Mouse (Mus musculus): ENCODE results near the gene Dapk1.

Dapk1 gene

DNA sequence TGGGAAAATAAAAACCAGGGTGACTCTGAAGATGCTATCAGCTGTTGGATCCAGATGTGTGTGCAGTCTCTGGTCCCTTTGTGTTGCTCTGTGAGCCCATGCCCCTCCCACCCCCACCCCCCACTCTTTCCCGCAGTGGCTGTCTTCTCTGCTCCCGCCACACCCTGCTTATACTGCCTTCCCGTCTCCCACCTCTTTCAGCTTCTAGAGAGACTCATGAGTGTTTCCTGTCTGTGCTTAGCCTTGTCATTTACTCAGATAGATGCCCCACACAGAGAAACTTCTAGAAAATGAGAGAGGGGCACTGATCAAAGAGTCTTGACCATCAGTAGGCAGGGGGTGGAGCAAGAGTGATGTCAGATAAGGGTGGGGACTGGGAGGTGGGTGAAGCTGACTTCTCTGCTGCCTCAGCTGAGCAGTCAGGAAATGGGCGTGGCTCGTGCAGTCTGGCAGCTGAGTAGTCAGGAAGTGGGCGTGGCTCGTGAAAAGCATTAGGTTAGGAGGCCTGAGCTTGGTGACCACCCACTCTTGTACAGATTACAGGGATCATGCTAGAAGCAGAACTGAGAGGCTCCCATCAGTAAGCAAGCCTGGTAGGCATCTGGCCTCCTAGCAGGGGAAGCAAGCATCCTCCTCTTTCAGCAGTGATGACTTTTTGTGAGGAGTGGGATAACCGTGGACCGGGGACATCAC is 136.0 kb downstream of the Dapk1 start:
- DNase-seq (ENCODE audit: low spot score in 2 of 2): no peak

- peak; percentile 52 to 58 for DNase-seq (ENCODE audit: low spot score in 2 of 2)
Measured at GRCm38 (mm10) chr13:60738429-60738828, 136.7 kb downstream of the Dapk1 start.

DNA sequence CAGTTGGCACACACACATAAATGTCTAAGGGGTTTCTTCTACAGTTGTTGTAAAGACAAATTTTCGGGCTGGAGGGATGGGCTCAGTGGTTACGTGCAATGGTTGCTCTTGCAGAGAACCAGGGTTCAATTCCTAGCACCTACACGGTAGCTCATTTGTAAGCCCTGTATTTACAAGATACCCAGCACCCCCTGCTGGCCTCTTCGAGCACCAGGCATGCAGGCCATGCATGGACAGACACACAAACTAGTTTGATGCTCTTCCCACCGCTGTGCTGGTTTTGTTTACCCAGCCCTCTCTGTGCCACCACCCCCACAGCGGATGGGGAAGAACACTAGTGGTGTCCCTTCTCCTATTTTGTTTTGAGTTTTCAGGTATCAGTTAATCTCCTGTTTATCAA is 138.5 kb downstream of the Dapk1 start:
- DNase-seq (ENCODE audit: low spot score in 2 of 2): no peak

DNA sequence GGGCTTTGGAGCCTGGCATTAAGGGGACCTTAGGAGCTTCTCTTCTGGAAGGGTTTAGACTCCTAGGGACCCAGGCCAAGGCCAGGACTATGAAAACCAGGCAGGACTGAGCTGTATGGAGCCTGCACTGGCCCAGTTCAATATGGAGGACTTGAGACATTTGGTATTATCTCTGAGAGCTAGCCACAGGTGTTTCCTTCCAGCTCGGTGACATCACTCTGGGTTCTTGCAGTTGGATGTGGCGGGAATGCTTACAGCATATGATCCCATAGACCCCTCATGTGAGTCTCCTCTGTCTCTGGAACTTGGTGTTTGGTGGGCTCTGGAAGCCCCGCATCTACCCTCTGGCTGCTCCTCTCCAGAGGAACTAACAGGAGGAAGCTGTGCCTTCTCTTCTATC is 140.9 kb downstream of the Dapk1 start:
- DNase-seq (ENCODE audit: low spot score in 2 of 2): no peak

DNA sequence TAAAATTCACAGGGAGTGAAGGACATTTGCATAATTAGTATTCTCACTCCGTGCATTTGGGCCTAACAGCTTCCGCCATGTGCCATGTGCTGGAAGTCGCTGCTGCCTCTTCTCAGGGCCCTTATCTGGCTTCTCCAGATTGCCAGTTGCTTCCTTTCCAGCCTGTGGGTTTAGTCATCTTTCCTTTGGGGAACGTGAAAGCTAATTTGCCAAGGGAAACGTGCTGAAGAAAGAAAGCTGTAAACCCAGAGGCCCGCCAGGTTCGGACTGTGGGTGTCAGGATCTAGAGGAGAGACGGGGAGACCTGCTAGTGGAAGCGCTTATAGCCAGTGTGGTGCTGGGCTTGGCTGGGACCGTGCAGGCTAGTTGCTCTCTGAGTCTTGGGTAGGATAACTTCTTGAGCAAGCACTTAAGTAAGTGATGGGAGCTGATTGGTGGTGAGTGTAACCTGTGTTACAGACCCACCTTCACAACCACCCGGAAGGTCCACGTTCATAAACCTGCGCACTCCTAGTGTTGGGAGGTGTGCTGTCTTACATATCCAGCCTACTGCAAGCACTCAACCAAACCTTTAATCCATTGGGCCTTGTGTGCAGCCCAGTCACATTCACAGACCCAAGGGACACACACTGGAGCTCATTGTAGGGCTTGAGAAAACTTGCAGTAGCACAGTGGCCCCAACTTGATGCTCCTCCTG is 141.8 kb downstream of the Dapk1 start:
- no peak for DNase-seq (ENCODE audit: low spot score in 2 of 2)

- DNase-seq (ENCODE audit: low spot score in 2 of 2): peak; percentile 84 to 88
Measured at GRCm38 (mm10) chr13:60744078-60744460, 142.3 kb downstream of the Dapk1 start.

DNA sequence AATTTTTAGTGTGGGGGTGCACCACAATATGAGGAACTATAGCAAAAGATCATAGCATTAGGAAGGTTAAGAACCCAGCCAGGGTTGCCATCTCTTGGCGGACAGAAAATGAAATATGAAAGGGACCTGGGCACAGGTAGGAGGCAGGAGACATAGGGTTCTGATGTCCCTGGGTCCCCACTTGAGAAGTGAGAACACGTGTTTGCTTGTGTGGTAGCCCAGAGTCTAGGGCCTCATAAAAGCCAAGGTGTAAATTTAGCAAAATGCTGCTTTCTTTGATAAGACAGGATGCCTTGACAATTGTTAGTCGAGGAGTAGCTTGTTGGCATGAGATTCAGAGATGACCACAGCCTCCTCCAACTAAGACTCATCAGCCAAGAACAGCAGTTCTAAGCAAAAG is 143.0 kb downstream of the Dapk1 start:
- DNase-seq (ENCODE audit: low spot score in 2 of 2): no peak

DNA sequence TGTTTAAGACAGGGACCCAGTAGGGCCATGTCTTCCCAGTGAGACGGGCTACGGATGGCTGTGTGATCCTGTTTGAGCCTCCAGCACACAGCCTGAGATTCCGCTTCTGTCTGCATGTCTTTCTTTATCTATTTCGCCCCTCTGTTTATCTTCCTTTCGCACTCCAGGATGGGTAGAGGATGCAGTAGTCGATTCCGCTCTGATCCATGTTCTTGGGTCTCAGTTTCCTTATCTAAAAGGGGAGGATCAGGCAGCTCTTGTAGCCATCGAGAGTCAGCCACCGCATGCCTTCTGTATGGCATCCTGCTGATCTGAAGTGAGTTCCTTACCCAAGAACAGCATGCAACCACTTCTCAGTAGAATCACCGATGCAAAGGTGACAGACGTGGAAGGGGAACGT is 143.6 kb downstream of the Dapk1 start:
- no peak for DNase-seq (ENCODE audit: low spot score in 2 of 2)

- no peak for DNase-seq (ENCODE audit: low spot score in 2 of 2)
Measured at GRCm38 (mm10) chr13:60746271-60746670, 144.5 kb downstream of the Dapk1 start.

GRCm38 (mm10) chr13:60747201-60747600 is 145.5 kb downstream of the Dapk1 start:
- DNase-seq (ENCODE audit: low spot score in 2 of 2): no peak

- DNase-seq (ENCODE audit: low spot score in 2 of 2): no peak
Measured at GRCm38 (mm10) chr13:60748556-60748955, 146.8 kb downstream of the Dapk1 start.

- no peak for DNase-seq (ENCODE audit: low spot score in 2 of 2)
Measured at GRCm38 (mm10) chr13:60750930-60751329, 149.2 kb downstream of the Dapk1 start.

DNA sequence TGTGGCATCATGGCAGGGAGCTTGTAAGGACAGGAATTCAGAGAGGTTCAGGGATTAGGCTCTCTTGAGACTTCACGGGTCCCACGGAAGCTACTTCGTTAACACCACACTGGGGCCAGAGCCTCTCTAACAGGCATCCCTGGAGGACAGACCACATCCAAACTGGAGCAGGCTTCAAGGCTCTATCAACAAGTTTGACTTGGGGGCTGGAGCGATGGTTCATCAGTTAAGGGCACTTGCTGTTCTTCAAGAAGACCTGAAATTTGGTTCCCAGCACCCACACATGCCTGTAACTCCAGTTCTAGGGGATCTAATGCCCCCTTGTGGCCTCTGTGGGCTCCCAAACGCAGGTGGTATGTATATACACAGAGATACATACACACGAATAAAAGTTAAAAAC is 151.5 kb downstream of the Dapk1 start:
- DNase-seq (ENCODE audit: low spot score in 2 of 2): no peak

GRCm38 (mm10) chr13:60755251-60755650 is 153.5 kb downstream of the Dapk1 start:
- DNase-seq (ENCODE audit: low spot score in 2 of 2): no peak

- DNase-seq (ENCODE audit: low spot score in 2 of 2): no peak
Measured at GRCm38 (mm10) chr13:60757292-60757691, 155.5 kb downstream of the Dapk1 start.

GRCm38 (mm10) chr13:60759136-60759535 is 157.4 kb downstream of the Dapk1 start:
- DNase-seq (ENCODE audit: low spot score in 2 of 2): no peak

GRCm38 (mm10) chr13:60760392-60760791 is 158.6 kb downstream of the Dapk1 start:
- DNase-seq (ENCODE audit: low spot score in 2 of 2): no peak

- DNase-seq (ENCODE audit: low spot score in 2 of 2): no peak
Measured at GRCm38 (mm10) chr13:60761161-60761560, 159.4 kb downstream of the Dapk1 start.

GRCm38 (mm10) chr13:60780534-60780933 is 178.8 kb downstream of the Dapk1 start:
- DNase-seq (ENCODE audit: low spot score in 2 of 2): no peak

GRCm38 (mm10) chr13:60783301-60783700 is 181.6 kb downstream of the Dapk1 start:
- no peak for DNase-seq (ENCODE audit: low spot score in 2 of 2)

DNA sequence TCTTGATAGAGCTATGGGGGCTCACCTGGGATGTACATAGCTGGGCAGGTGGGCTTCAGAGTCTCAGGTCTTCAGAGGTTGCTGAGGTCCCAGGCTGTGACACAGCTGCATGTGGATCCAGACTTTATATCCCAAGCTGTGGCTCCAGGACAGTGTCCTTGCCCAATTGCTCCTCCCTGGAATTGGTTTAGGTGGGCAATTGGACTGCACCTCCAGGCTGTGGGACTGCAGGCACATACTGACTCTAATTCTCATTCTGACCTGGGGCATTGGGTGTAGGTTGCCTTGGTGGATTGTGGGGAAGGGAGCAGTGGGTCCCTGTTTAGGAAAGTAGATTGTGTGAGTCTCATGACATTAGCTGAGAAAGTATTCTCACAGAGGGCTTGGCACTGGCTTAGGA is 184.5 kb downstream of the Dapk1 start, which contains the start of gene BC051665:
Gene BC051665, minus strand, starts transcription at position 101 of the 400 bp plus-strand sequence.
- DNase-seq (ENCODE audit: low spot score in 2 of 2): no peak

- DNase-seq (ENCODE audit: low spot score in 2 of 2): no peak
Measured at GRCm38 (mm10) chr13:60789466-60789865, 187.7 kb downstream of the Dapk1 start.

- no peak for DNase-seq (ENCODE audit: low spot score in 2 of 2)
Measured at GRCm38 (mm10) chr13:60802749-60803148, 201.0 kb downstream of the Dapk1 start, which contains the start of gene Ctsll3. TSS of gene Ctsll3 (minus strand) at chr13:60802849.

All from frontal cortex, postnatal 25 days (tissue).